Mouse (Mus musculus): Measurements from ENCODE around the gene Drc7.

DNA sequence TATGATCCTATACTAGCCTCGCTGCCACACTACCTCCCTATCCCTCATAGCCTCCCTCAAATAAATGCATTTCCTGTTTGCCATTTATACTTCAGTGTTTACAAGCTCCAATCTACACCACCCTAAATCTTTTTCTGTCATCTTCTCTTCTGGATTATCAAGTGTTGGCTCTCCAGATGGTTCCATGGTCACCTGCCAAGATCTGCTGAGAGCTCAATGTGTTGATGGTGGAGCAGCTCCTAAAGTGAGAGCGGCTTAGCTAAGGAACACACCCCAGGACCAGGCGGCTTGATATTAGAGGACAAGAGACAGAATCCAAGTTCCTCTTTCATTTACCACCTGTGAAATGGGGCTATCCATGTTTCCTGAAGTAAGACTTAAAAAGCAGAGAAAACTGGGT lies 23.2 kb downstream of the Drc7 start:
- TF ChIP-seq TAL1 (IDR thresholded peaks at IDR 0.05; ENCODE audit: low read length) = no peak
- TF ChIP-seq GATA1 (IDR thresholded peaks at IDR 0.05; ENCODE audit: low read length) = no peak
